Mouse (Mus musculus) right cerebral cortex, postnatal 4 days (tissue): ENCODE measurements around the gene Abhd17a.
"Not testable (repeated sequence)": the region's sequence is repeated elsewhere in the genome, so short reads cannot be mapped to it uniquely, and the experiment has no call there.

Experiments used
- DNase-seq: peaks from one replicate; pipeline ENCODE4 v3.0.0-alpha.2; 2022

Gene Abhd17a

GRCm38 (mm10) chr10:80608435-80608834 is 18.3 kb upstream of the Abhd17a start:
- no peak for DNase-seq

- no peak for DNase-seq
These were observed 16.7 kb upstream of the Abhd17a start for GRCm38 (mm10) chr10:80606737-80607350.

GRCm38 (mm10) chr10:80606306-80606705 is 16.2 kb upstream of the Abhd17a start:
- DNase-seq, result no peak

- DNase-seq, result not testable (repeated sequence)
These were observed 15.6 kb upstream of the Abhd17a start, which contains the start of gene Gm49322 for GRCm38 (mm10) chr10:80605721-80606120. TSS of gene Gm49322 (plus strand) at chr10:80606021.

- DNase-seq, result no peak
These were observed 14.8 kb upstream of the Abhd17a start for GRCm38 (mm10) chr10:80604988-80605387.

GRCm38 (mm10) chr10:80604001-80604509 is 13.9 kb upstream of the Abhd17a start:
- no peak for DNase-seq

- no peak for DNase-seq
These were observed 13.2 kb upstream of the Abhd17a start for GRCm38 (mm10) chr10:80603364-80603763.

- peak; percentile 93 for DNase-seq
These were observed 12.7 kb upstream of the Abhd17a start, which contains the start of the genes Scamp4 and Adat3 for GRCm38 (mm10) chr10:80602698-80603325. TSS of gene Scamp4 (plus strand) at chr10:80602872. TSS of gene Adat3 (plus strand) at chr10:80602880.

GRCm38 (mm10) chr10:80596318-80596717 is 6.2 kb upstream of the Abhd17a start:
- DNase-seq, result no peak

GRCm38 (mm10) chr10:80589127-80589878 is 838 bp downstream of the Abhd17a start:
- DNase-seq, result no peak

- DNase-seq, result no peak
These were observed 2.9 kb downstream of the Abhd17a start for GRCm38 (mm10) chr10:80587305-80587657.

GRCm38 (mm10) chr10:80586407-80587304 is 3.5 kb downstream of the Abhd17a start:
- no peak for DNase-seq

- no peak for DNase-seq
These were observed 4.6 kb downstream of the Abhd17a start for GRCm38 (mm10) chr10:80585581-80585980.

GRCm38 (mm10) chr10:80584642-80585552 is 5.2 kb downstream of the Abhd17a start:
- DNase-seq, result peak; percentile 2

- DNase-seq, result no peak
These were observed 6.1 kb downstream of the Abhd17a start for GRCm38 (mm10) chr10:80584045-80584488.

- DNase-seq, result no peak
These were observed 7.1 kb downstream of the Abhd17a start for GRCm38 (mm10) chr10:80583047-80583446.

- peak; percentile 22 for DNase-seq
These were observed 11.2 kb downstream of the Abhd17a start for GRCm38 (mm10) chr10:80578911-80579310.

GRCm38 (mm10) chr10:80578131-80578750 is 11.9 kb downstream of the Abhd17a start:
- peak; percentile 67 for DNase-seq

- DNase-seq, result peak; percentile 95
These were observed 12.7 kb downstream of the Abhd17a start, which contains the start of gene Klf16 for GRCm38 (mm10) chr10:80577195-80578130. TSS of gene Klf16 (minus strand) at chr10:80577321.
